Mouse (Mus musculus): ENCODE measurements around the gene Ddx58. TPM values are rescaled to one million over a fixed set of nuclear protein-coding genes. Genes with fewer than 3 reads are reported as not detected.

Gene Ddx58
- polyA plus RNA-seq, 1 experiment: 22.8 TPM

DNA sequence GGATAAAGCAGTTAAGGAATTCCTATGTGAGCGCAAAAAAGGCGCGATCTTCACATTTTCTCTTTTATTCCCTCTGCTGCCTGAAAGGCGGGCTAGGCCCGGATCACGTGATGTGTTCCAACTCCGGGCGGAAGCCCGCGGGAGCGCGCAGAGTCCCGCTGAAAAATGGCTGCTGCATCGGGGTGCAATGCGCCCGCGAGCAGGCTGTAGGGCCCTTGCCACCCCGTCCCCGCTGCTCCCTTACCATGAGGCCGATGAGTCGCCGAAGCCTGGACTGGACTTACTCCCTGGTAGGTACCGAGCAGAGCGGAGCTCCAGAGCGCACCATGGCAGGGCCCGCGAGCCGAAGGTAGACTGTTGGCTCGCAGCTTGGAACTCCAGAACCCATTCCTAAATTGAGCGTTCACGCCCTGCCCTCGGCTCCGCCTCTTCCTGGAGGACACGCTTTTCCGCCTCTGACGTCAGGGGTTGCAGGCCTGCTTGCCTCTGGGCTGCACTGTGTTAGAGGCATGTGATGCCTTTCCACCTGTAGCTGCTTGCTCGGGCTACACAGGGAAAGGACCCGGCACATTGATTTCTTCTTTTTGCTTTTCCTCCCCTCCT is 29.9 kb upstream of the Ddx58 start, which contains the start of the genes Smim27 and Topors:
Smim27 (plus strand) TSS at position 150 of the 603 bp plus-strand sequence.
Topors (minus strand) TSS at position 421 of the 603 bp plus-strand sequence.
- peak; percentile 81 for TF ChIP-seq POLR2A (IDR thresholded peaks at IDR 0.05; ENCODE audit: control insufficient read depth, extremely low read depth, insufficient read depth, low read length, poor library complexity)
- TF ChIP-seq CTCF (IDR thresholded peaks at IDR 0.05; ENCODE audit: borderline replicate concordance, control insufficient read depth, extremely low read depth, insufficient read depth, low read length, poor library complexity): peak; percentile 60; the same call in 1 of the 2 replicates
- DNase-seq: peak; percentile 94
- H3K27me3 ChIP-seq (ENCODE audit: control insufficient read depth, insufficient read depth, low read length): no peaks in the 10 kb centered on the region
- H3K4me3 ChIP-seq (ENCODE audit: control insufficient read depth, insufficient read depth, low read length): peak within 1 kb of the TSS; percentile 94
- 1% methylated on average over 38 of the region's 38 CpGs for WGBS
- H3K27ac ChIP-seq (ENCODE audit: control insufficient read depth, insufficient read depth, low read length): peak within 1 kb of the TSS; percentile 94
- H3K4me1 ChIP-seq (replicated peaks; ENCODE audit: control insufficient read depth, insufficient read depth, low read length): peaks cover 8% of the 10 kb centered on the region; the same call in 1 of the 2 replicates
- no peaks in the 10 kb centered on the region for H3K36me3 ChIP-seq (ENCODE audit: control insufficient read depth, insufficient read depth, low read length)

DNA sequence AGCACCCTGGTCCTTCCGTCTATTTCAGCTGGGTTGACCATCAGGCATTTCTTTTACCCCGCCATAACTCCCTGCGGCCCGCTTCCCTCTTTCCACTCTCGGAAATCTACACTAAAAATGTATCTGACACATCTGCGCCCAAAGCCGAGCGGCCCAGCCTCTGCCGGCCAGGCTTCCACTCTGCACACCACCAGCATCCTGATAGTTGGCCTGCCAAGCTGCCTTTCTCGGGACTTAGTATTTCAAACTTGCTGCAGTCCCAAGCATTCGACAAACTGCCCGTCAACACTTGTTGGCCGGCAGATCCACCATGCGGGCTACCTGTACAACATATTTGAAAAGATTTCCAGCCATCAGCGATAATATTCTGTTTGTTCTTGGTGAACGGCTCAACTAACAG is 29.2 kb upstream of the Ddx58 start:
- no peaks in the 10 kb centered on the region for H3K36me3 ChIP-seq (ENCODE audit: control insufficient read depth, insufficient read depth, low read length)
- DNase-seq: no peak
- H3K4me1 ChIP-seq (replicated peaks; ENCODE audit: control insufficient read depth, insufficient read depth, low read length): peaks cover 8% of the 10 kb centered on the region; the same call in 1 of the 2 replicates
- WGBS: under 1% methylated on average over 16 of the region's 16 CpGs
- H3K4me3 ChIP-seq (ENCODE audit: control insufficient read depth, insufficient read depth, low read length): peak overlapping the region; percentile 94
- no peaks in the 10 kb centered on the region for H3K27me3 ChIP-seq (ENCODE audit: control insufficient read depth, insufficient read depth, low read length)
- 0 out of 2 replicates have a peak, but pooled peaks have one; percentile 5 for TF ChIP-seq POLR2A (IDR thresholded peaks at IDR 0.05; ENCODE audit: control insufficient read depth, extremely low read depth, insufficient read depth, low read length, poor library complexity)
- no peak for TF ChIP-seq CTCF (IDR thresholded peaks at IDR 0.05; ENCODE audit: borderline replicate concordance, control insufficient read depth, extremely low read depth, insufficient read depth, low read length, poor library complexity)
- peak overlapping the region; percentile 94 for H3K27ac ChIP-seq (ENCODE audit: control insufficient read depth, insufficient read depth, low read length)

DNA sequence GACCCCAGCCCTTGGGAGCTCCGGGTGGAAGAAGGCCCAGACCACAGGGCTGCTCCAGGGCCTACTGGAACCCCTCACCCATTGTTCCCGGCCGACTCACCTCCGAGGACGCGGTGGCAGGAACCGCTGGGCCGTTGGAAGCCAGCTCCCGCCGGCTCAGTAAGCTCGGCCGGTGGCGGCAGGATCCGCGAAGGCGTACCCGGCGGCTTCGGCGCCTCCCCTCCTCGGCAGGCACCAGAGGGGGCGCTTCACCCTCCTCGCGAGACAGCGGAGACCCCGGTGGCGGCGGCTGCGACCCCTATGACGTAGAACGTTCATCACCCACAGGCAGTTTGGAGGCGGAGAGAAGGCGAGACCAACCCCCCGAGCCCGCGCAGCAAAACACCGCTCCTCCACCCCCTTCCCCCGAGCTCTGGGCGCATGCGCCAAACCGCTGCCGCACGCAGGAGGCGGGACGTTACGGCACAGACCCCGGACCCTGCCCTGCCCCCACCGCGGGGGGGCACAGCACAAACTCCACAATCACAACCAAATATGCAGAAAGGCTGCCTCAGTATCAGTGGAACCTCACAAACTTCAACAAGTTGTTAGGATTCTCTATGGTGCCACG is 28.7 kb upstream of the Ddx58 start:
- no peaks in the 10 kb centered on the region for H3K27me3 ChIP-seq (ENCODE audit: control insufficient read depth, insufficient read depth, low read length)
- no peak for TF ChIP-seq CTCF (IDR thresholded peaks at IDR 0.05; ENCODE audit: borderline replicate concordance, control insufficient read depth, extremely low read depth, insufficient read depth, low read length, poor library complexity)
- 0 out of 2 replicates have a peak, but pooled peaks have one; percentile 15 for TF ChIP-seq POLR2A (IDR thresholded peaks at IDR 0.05; ENCODE audit: control insufficient read depth, extremely low read depth, insufficient read depth, low read length, poor library complexity)

DNA sequence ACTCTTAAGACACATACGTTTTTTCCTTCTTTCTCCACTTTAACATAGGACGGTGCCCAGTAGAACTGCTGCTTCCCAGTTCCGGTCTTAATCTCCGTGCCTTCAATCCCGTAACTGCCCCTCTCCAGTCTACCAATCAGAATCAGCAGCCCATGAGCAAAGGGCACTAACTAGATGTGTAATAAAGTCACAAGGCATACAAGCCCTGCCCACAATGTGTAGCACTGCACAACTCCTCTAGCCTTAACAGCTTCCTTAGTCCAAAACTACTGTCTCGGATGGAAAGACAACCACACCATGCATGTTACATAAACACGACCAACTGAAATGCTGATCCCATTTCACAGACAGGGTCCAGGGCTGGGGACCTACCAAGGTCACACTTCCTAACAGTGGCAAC is 28.1 kb upstream of the Ddx58 start:
- H3K4me3 ChIP-seq (ENCODE audit: control insufficient read depth, insufficient read depth, low read length): peak overlapping the region; percentile 94
- WGBS: 78% methylated on average over 7 of the region's 7 CpGs
- no peak for TF ChIP-seq CTCF (IDR thresholded peaks at IDR 0.05; ENCODE audit: borderline replicate concordance, control insufficient read depth, extremely low read depth, insufficient read depth, low read length, poor library complexity)
- TF ChIP-seq POLR2A (IDR thresholded peaks at IDR 0.05; ENCODE audit: control insufficient read depth, extremely low read depth, insufficient read depth, low read length, poor library complexity): no peak
- peaks cover 3% of the 10 kb centered on the region for H3K36me3 ChIP-seq (ENCODE audit: control insufficient read depth, insufficient read depth, low read length)
- H3K27ac ChIP-seq (ENCODE audit: control insufficient read depth, insufficient read depth, low read length): no peak overlapping the region; the same call in 1 of the 2 replicates
- no peak for DNase-seq
- no peaks in the 10 kb centered on the region for H3K27me3 ChIP-seq (ENCODE audit: control insufficient read depth, insufficient read depth, low read length)
- H3K4me1 ChIP-seq (replicated peaks; ENCODE audit: control insufficient read depth, insufficient read depth, low read length): peaks cover 8% of the 10 kb centered on the region; the same call in 1 of the 2 replicates

More for the DNA sequence above, 28.7 kb upstream of the Ddx58 start:
- peak; percentile 94 for DNase-seq
- H3K36me3 ChIP-seq (ENCODE audit: control insufficient read depth, insufficient read depth, low read length): no peaks in the 10 kb centered on the region
- H3K4me3 ChIP-seq (ENCODE audit: control insufficient read depth, insufficient read depth, low read length): peak overlapping the region; percentile 94
- WGBS: under 1% methylated on average over 50 of the region's 50 CpGs
- peak overlapping the region; percentile 94 for H3K27ac ChIP-seq (ENCODE audit: control insufficient read depth, insufficient read depth, low read length)
- H3K4me1 ChIP-seq (replicated peaks; ENCODE audit: control insufficient read depth, insufficient read depth, low read length): peaks cover 8% of the 10 kb centered on the region; the same call in 1 of the 2 replicates

DNA sequence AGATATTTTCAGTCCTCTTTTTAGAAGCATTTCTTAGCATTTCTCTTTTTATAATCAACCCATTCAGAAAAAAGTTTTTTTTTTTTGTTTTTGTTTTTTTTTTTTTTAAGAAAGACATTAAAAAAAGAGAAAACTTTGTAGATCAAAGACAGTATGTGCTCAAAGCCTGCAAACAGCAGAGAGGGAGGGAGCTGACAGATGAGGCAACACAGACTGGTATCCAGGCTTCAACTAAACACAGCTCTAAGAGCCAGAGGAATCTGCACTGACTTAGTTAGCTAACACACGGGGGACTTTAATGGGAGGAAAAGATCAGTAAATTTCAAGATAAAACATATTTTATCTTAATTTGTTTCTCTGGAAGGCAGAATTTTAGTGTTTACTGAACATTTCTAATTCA is 24.7 kb upstream of the Ddx58 start:
- H3K27me3 ChIP-seq (ENCODE audit: control insufficient read depth, insufficient read depth, low read length): no peaks in the 10 kb centered on the region
- peaks cover 8% of the 10 kb centered on the region; the same call in 1 of the 2 replicates for H3K4me1 ChIP-seq (replicated peaks; ENCODE audit: control insufficient read depth, insufficient read depth, low read length)
- TF ChIP-seq POLR2A (IDR thresholded peaks at IDR 0.05; ENCODE audit: control insufficient read depth, extremely low read depth, insufficient read depth, low read length, poor library complexity) (no peak), CTCF (IDR thresholded peaks at IDR 0.05; ENCODE audit: borderline replicate concordance, control insufficient read depth, extremely low read depth, insufficient read depth, low read length, poor library complexity) (no peak)
- 94% methylated on average over 1 of the region's 1 CpGs for WGBS
- no peak overlapping the region for H3K4me3 ChIP-seq (ENCODE audit: control insufficient read depth, insufficient read depth, low read length)
- H3K27ac ChIP-seq (ENCODE audit: control insufficient read depth, insufficient read depth, low read length): no peak overlapping the region
- DNase-seq: no peak
- peaks cover 32% of the 10 kb centered on the region for H3K36me3 ChIP-seq (ENCODE audit: control insufficient read depth, insufficient read depth, low read length)

DNA sequence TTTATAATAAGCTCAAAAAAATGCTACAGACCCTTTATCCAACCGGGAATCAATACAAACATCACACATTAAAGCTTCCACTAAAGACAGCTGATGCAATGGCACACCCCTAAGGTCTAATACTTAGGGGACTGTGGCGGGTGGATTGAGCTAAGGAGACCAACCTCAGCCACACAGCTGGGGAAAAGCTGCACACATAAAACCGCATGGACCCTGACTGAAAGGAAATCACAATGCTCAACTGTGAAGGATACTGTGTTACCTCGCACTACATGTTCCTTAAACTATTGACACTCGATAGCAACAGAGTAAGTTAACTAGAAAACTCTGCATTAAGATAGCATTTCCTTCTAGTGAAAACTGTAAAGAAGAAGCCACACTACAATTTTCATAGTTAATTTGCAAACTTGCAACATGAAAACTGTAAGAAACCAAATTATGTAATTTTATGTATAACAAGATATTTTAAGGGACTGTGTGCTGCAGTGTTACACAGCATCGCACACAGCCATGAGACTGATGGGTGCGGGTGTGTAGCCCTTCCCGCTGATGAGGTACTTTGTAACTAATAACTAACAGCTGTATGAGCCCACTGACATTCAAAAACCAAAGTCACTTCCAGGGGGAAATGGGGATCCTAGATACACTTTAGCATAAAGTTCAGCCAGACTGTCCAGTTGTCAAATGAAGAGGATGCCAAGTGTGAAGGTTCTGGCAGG is 14.9 kb upstream of the Ddx58 start:
- no peak for DNase-seq
- no peaks in the 10 kb centered on the region for H3K27me3 ChIP-seq (ENCODE audit: control insufficient read depth, insufficient read depth, low read length)
- H3K27ac ChIP-seq (ENCODE audit: control insufficient read depth, insufficient read depth, low read length): no peak overlapping the region
- H3K36me3 ChIP-seq (ENCODE audit: control insufficient read depth, insufficient read depth, low read length): no peaks in the 10 kb centered on the region; the same call in none of the 2 replicates
- H3K4me3 ChIP-seq (ENCODE audit: control insufficient read depth, insufficient read depth, low read length): no peak overlapping the region
- WGBS: 88% methylated on average over 8 of the region's 8 CpGs
- H3K4me1 ChIP-seq (replicated peaks; ENCODE audit: control insufficient read depth, insufficient read depth, low read length): no peaks in the 10 kb centered on the region
- TF ChIP-seq CTCF (IDR thresholded peaks at IDR 0.05; ENCODE audit: borderline replicate concordance, control insufficient read depth, extremely low read depth, insufficient read depth, low read length, poor library complexity) (no peak), POLR2A (IDR thresholded peaks at IDR 0.05; ENCODE audit: control insufficient read depth, extremely low read depth, insufficient read depth, low read length, poor library complexity) (no peak)
